Mouse (Mus musculus): ENCODE data around the gene Lsm11.

Gene Lsm11

DNA sequence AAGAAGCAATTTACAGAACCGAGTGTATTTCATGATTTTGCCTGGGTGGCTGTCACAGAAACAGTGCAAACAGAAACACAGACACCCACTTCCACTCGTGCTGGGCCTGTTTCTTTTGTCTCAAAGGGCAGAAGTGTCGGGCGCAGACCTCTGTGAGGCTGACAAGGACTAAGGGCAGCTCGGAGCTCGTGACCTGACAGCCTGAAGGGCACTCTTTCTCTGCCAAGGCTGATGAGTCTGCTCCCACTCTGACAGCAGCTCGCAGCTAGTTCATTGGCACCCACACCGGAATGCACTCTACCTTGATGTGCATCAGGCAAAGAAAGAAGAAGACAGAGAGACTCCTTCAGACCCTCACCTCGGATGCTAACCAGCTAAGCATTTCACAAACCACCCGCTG is 15.2 kb downstream of the Lsm11 start:
- in situ Hi-C loops (cut with MboI), result no loop called here

DNA sequence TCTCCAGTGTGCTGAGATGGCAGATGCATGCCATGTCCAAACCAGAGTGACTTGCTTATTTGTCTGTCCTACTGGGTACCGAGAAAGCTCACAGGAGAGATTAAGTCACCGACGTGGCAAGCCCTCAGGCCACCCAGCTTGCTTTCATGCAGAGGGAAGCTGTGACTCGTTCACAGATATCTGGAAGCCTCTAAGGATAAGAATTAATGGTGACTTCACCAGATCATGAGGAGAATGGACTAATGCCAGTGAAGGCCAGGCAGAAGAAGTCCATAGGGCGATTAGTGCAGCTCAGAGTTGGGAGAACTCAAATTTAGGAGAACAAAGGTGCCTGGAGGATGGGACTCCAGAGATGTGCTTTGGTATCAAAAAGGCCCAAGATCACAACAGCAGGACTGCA is 17.3 kb downstream of the Lsm11 start:
- in situ Hi-C loops (cut with MboI), result no loop called here

DNA sequence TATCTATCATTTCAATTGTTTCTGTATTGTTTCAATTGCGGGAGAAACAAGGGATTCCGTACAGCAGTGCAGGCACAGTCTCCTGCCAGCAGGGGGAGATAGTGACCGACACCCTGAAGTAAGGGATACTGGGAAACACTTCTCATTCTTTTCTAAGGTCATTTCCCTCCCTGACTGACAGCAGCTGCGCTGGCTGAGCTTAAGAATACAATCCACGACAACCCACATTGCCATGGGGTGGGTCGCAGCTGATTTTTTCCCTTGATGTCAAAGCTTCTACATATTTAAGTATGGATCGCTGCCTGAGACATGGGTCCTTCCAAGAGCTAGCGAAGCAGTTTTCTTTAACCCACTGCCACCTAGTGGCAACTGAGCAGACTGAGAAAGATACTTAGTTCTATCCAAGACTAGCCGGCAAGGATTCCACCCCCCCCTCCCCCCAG is 18.1 kb downstream of the Lsm11 start:
- in situ Hi-C loops (cut with MboI), result no loop called here

DNA sequence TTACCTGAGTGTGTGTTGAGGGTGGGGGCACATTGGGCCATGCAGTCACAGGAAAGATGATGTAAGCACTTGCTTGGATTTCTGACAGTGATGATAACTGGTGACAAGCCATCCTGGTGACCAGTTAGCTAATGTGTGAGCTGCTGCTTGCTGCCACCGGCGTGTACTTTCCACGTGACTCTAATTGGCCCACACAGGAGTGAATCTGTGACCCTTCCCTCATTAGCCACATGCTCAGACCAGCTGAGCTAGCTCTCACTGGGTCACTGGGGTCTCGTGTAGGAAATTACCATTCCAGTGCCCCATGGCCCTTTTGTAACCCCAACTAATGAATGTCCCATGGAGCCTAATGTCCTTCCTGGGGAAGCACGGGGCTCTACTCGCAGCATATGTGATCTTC is 19.3 kb downstream of the Lsm11 start:
- in situ Hi-C loops (cut with MboI), result no loop called here

DNA sequence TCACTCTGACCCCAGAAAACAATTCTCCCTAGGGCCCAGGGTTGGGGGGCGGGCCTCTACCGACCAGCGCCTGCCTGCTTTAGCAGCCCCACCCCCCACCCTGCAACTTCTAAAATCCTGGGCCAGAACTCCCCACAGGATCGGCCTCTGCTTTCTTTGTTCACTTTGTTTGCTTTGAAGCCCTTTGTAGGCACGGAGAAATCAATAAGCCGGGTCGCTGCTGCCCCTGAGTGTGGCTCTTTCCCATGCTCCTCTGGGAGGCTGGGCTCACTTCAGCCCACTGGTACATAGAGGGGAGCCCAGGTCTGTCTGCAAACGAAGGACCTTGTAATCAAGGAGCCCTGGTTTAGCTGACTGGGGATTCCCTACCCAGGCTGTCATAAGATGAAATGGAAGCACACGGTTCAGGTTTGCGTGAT is 23.2 kb downstream of the Lsm11 start:
- in situ Hi-C loops (cut with MboI), result no loop called here

DNA sequence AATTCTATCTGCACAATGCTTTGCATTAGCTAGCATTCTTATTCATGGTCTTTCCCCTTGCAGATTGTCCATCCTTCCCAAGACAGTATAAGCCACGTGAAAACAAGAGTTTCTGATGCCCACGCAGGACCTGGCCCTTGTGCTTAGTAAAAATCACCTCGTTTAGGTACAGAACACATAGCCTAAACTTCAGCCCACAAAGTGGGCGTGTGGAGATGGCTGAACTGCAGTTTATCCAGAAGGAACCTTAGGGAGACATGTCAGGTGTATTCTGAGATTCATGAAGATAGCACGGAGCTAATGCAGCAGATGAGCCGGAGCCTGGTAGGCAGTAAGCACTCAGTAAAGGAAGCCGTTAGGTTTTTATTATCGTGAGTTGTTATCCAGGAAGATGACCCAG is 23.7 kb downstream of the Lsm11 start:
- in situ Hi-C loops (cut with MboI), result no loop called here

DNA sequence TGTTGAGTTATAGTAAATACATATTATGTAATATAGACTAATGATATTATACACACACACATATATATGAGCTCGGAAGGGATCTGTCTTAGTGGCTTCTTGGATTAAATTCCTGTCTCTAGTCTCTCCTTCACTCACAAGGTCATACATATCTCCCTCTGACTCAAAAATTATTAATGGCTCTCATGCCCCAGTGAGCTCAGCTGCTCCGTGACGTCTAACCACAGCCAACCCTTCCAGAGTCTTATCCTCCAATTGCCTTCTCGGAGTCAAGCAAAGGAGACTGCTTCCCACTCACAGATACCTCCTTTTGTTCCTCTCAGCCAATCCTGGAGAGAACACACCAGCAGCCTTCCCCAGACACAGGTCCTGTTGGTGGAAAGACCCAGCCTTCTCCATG is 25.9 kb downstream of the Lsm11 start:
- in situ Hi-C loops (cut with MboI), result no loop called here

DNA sequence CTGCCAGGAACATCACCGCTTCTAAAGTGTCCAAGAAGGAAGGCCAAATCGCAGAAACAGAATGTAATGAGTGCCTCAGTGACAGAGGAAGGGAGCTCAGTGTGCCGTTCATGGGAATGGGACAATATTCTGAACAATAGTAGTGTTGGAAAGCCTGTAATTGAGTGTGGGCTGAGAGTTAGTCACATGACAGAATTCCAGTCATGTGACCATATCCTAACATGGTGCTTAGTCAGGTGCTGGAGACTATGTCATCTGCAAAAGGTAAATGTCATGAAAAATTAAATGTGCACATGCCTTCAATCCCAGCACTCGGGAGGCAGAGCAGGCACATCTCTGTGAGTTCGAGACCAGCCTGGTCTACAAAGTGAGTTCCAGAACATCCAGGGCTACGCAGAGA is 26.7 kb downstream of the Lsm11 start:
- in situ Hi-C loops (cut with MboI), result no loop called here

DNA sequence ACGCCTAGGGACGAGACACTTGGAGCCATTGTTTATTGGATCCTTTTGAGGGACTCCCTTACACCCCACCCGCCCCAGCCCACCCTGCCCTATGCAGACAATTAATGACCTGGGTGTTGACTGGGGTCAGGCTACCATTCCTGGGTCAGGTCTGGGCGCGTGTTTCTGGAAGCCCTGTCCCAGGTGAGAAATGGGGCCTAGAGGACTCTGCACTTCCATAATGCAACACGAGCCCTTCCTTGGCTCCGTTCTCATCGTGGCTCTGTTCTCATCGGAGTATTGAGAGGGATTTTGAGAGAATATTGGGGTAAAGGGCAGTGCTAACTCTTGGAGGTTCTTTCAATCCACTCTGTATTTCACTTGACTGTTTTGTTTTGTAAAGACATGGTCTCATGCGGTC is 28.5 kb downstream of the Lsm11 start:
- in situ Hi-C loops (cut with MboI), result no loop called here

DNA sequence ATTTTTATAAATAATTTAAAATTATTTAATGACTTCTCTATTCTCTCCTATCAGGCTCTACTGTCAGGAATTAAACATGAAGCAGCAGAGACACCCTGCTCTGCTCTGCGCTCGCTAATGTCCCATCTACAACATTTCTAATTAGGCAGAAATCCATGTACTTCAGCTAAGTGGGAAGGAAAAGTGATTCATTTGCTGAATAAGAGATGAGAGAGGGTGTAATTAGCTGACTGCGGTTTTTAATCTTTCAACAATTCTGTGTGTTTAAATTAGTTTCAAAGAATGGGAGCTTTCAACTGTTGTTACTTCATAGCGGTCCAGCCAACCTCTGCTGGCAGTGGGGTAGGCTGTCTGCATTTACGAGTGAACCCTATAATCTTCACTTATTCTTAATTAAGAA is 34.0 kb downstream of the Lsm11 start:
- in situ Hi-C loops (cut with MboI), result no loop called here

DNA sequence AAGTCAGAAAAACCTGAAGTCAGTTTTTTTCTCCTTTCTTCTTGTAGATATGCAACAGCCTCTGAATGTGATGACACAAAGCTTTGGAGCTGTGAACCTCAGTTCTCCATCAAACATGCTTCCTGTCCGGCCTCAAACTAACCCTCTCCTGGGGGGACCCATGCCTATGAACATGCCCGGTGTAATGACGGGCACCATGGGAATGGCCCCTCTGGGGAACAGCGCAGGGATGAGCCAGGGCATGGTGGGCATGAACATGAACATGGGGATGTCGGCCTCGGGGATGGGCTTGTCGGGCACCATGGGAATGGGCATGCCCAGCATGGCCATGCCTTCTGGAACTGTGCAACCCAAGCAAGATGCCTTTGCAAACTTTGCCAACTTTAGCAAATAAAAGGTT is 35.8 kb downstream of the Lsm11 start:
- in situ Hi-C loops (cut with MboI), result no loop called here

DNA sequence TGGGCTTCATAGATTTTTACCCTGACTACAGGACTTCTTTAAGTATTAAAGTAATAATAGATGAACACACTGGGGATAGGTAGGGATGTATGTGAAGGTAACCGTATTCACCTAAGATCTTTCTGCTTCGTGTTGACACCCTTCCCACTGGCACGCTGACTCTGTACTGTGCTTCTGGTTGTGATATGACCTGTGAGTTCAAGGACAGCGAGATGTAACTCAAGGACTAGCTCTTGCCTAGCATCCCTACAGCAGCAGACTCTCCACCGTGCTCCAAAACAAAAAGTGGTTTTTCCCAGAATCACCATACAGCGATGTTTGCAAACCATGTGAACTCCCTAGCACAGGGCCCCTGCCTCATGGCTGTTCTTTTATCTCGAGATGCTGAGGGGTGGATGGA is 36.7 kb downstream of the Lsm11 start:
- in situ Hi-C loops (cut with MboI), result no loop called here

DNA sequence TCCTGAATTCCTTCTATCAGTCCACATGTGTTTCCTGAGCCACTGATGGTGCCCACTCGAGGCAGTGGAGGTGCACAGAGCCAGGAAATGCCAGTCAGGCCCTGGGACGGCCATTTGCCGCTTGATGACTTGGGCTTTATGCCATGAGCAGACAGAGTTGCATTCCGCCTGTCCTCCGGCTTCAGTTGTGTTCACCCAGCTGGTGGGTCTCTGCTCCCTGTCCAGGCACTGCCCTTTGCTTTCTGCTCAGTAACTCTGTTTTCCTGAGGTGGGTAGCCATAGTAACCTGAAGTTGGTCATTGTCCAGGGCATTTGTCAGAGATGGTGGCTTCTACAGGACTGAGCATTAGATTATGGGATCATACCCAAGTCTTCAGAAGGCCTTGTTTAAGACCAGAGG is 37.4 kb downstream of the Lsm11 start:
- in situ Hi-C loops (cut with MboI), result no loop called here

DNA sequence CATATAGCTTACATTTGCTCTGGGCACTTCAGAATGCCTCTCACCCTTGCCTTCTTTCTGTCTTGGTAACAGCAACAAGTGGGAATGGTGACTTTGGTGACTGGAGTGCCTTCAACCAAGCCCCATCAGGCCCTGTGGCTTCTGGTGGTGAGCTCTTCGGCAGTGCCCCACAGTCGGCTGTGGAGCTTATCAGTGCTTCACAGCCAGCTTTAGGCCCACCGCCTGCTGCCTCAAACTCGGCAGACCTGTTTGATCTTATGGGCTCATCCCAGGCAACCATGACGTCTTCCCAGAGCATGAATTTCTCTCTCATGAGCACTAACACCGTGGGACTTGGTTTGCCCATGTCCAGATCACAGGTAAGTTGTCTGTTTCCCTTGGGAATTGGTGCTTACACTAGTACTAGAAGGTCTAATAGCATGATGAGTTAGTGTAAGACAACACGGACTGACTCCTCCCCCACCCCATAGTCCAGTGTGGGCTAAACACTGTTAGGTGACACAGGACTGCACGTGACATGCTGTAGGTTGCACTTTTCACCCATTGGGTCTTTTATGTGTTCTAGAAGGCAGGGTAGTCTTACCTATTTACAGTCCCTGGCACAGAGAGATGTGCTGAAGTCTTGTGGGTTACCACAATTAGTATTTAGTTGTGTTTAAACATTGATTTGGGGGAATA is 38.5 kb downstream of the Lsm11 start:
- in situ Hi-C loops (cut with MboI), result no loop called here

DNA sequence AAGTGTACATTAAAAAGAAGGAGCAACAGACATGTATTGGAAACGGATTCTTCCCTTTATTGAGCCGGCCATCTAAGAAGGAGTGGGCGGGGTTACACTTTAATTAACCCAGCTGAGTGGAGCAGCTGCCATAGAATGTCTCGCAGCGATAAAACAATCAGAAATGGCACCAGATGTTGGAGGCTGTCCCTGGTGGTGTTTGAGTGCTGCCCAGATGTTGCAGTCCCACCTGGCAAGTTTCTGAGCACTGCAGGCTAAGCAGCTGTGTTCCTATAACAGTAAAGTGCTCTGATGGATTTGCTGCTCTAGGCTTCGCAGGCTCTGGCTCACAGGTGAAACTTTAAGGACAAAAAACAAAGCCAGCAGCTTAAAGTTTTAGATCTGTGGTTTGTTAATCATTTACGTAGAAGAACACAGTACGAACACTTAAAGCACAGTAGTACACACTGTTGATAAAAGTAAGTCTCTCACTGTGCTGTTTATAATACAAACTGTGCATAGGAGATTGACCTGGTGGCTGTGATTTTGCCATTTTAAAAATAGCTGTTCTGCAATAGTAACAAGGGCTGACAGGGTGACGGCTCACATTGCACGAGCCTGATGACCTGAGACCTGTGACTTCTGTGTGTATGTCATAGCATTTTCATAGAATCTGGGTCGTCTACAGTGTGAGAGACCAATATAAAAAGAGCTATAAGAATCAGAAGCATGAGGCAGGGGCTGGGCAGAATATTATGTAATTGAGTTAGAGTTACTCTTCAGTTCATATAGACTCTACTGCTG is 44.3 kb downstream of the Lsm11 start:
- in situ Hi-C loops (cut with MboI), result no loop called here

DNA sequence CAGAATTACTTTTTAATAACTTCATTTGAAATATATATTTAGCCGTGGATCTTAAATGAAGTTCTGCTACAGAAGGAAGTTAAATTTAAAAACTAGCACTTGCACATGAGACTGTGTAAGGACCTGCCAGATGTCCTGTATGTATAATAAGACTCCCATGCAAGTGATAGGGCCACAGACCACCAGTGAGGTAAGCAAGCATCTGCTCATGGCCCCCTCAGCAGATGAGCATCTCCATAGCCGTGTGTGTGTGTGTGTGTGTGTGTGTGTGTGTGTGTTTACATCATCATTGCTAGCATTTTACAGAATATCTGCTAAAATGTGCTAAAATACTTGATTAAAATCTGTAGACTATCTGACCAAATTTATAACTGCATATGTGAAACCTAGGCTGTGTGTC is 47.3 kb downstream of the Lsm11 start:
- in situ Hi-C loops (cut with MboI), result loop anchor here (25.0 kb wide), 1 partner anchor 1310 kb away; no protein-coding TSS in a partner anchor

DNA sequence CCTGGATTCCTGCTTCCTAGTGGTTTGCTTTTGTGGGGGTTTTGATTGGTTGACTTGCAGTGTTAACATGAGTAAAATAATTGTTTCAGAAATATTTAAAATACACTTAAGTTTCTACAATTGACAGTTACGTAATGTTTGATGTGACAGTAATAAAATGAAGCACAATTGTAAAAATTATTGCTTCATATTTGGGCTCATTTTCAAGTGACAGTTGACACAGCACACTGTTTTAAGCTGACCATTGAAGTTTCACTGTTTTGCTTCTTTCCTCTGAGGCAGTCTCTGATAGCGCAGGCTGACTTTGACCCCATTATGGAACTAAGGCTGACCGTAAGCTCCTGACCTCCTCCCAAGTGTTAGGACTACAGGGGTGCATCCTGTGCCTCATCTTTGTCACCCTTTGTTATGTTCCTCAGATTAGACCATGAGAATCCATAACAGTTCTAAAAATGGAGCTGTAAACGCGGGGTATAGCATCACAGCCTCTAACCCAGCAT is 51.8 kb downstream of the Lsm11 start:
- in situ Hi-C loops (cut with MboI), result loop anchor here (25.0 kb wide), 1 partner anchor 1306 kb away; no protein-coding TSS in a partner anchor

DNA sequence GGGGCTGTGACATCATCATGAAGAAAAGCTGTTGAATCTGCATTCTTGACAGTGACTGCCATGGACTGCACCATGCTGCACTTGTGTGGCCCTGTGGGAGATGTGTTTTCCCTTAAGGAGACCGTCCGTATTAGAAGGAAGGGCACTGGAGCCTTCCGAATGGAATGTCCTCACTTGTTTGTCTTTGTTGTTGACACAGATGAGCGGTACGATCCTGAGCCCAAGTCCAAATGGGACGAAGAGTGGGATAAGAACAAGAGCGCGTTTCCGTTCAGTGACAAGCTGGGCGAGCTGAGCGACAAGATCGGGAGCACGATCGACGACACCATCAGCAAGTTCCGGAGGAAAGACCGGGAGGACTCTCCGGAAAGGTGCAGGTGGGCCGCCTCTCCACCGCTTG is 54.3 kb downstream of the Lsm11 start:
- in situ Hi-C loops (cut with MboI), result loop anchor here (25.0 kb wide), 1 partner anchor 1303 kb away; no protein-coding TSS in a partner anchor

DNA sequence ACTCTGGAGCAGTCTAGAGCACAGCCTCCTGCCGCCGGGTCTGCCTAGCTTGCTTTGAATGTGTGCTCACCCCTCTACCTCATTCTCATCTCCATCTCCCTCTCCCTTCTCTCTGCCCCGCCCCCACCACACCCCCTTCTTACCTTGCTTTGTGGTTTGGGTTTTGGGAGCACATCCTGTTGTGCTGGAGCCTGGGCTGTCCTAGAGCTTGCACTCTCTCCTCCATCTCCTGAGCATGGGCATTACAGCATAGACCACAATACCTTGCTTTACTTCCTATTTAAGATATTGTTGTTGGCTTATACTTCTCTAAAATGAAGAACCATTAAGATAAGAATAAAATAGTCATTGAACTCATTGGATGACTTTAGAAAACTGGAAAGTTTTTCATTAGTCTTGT is 54.8 kb downstream of the Lsm11 start:
- in situ Hi-C loops (cut with MboI), result loop anchor here (25.0 kb wide), 1 partner anchor 1303 kb away; no protein-coding TSS in a partner anchor

DNA sequence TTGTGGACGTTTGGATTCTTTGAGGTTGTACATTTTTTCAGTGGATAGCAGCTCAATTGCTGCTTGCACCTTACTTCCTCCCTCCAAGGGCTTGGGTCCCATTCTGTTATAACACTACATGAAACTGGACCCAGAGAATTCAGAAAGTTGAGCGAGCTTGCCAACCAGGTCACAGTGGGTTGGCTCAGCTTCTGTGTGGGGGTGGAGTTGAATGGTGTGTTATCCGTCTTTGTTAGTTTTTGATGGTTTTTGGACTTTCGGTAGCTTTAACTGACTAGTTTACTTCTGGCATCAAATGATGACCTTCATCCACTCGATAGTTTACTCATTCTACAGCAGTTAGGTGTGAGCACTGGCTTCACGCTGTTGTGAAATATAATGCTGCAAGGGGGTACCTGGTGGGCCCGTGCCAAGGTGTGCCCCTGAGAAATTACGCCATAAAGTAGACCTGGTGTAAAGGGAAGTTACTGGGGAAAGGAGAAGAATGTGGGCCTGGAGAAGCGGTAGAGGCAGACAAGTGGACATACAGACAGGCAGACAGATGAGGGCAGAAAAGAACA is 56.2 kb downstream of the Lsm11 start:
- in situ Hi-C loops (cut with MboI), result loop anchor here (25.0 kb wide), 1 partner anchor 1301 kb away; no protein-coding TSS in a partner anchor

DNA sequence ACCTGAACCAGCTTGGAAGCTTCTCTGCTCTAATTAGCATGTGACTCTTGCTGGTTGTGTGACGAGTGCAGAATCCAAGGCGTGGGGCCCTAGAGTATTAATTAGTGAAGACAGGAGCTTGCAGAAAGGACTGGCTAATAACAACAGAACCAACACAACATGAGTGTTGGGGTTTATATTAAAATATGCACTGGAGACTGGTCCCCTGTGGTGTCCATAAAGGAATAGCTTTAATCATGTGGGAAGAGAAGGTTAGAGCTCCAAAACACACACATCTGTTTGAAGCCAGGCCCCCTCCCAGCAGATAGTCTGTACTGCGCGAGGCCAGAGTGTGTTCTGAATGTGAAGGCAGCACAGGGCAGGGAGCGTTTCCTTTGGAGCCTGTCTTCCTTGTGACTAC is 58.1 kb downstream of the Lsm11 start:
- in situ Hi-C loops (cut with MboI), result loop anchor here (25.0 kb wide), 1 partner anchor 1299 kb away; no protein-coding TSS in a partner anchor

DNA sequence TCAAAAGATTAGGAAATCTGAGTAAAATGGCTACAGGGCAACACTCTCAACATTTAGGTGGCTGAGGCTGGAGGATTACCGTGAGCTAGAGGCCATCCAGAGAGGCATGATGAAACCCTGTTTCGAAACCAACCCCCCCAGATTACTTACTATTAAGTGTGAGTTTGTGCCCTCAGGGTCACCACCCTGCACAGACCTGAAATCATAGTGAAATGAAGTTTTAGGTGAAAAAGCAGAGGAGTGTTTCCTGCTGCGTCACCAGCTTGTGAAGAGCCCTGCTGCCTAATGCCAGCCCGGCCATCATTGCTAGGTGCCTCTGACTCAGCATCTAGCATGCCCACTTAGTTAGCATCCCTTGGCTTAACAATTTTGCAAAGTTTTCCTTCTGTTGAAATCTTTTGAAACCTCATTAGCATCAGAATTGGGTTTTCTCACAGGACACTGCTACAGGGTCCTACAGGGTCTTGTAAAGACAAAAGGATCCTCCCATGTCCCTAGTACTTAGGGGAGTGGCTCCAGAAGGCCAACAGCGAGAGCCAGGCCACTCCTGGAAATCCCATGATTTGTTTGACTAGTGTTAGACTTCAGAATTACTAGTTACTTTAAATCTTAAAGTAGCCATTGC is 59.0 kb downstream of the Lsm11 start:
- in situ Hi-C loops (cut with MboI), result loop anchor here (25.0 kb wide), 1 partner anchor 1298 kb away; no protein-coding TSS in a partner anchor

All from mature B cell (primary cell).